Mouse (Mus musculus) naive thymus-derived CD4-positive, alpha-beta T cell, adult 2 months (primary cell): ENCODE results near the gene Hbs1l.

ENCODE experiments used
- DNase-seq: peaks from one replicate; pipeline ENCODE4 v3.0.0-alpha.2; 2011; ENCODE audit warnings: low read depth

Gene Hbs1l

DNA sequence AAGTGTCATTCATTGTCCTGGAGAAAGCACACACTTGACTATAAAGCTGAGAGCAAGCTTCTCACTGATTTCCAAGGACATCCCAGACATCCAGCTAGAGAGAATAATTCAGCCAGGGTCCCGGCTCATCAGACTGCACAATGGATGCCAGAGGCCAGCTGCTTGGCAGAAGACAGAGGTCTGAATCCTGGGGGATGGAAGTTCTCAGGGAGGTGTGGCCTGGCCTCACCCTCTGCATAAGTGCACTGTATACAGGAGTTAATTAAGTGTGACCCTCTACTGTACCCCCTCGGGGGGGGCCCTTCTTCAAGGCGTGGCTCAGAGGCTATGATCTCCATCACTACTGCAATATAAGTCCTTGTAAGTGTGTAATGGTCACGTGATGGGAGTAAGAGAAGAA lies 105.5 kb downstream of the Hbs1l start:
- no peak for DNase-seq

DNA sequence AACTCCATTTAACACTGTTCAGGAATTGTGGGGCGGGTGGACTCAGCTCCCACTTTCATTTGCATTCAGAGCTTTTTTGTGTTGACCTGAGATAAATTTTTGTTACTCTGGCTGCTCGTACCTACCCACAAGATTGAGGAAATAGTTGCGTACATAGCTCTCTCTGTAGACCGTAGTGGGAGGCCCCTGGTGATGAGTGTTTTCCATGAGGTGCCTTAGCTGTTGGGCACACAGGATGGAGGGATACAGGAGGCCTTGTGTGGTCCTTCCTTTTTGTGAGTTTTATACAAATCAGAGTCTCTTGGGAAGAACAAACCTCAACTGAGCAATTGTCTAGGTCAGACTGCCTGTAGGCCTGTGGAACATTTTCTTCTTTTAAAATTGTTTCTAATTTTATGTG lies 109.0 kb downstream of the Hbs1l start:
- DNase-seq, result no peak

DNA sequence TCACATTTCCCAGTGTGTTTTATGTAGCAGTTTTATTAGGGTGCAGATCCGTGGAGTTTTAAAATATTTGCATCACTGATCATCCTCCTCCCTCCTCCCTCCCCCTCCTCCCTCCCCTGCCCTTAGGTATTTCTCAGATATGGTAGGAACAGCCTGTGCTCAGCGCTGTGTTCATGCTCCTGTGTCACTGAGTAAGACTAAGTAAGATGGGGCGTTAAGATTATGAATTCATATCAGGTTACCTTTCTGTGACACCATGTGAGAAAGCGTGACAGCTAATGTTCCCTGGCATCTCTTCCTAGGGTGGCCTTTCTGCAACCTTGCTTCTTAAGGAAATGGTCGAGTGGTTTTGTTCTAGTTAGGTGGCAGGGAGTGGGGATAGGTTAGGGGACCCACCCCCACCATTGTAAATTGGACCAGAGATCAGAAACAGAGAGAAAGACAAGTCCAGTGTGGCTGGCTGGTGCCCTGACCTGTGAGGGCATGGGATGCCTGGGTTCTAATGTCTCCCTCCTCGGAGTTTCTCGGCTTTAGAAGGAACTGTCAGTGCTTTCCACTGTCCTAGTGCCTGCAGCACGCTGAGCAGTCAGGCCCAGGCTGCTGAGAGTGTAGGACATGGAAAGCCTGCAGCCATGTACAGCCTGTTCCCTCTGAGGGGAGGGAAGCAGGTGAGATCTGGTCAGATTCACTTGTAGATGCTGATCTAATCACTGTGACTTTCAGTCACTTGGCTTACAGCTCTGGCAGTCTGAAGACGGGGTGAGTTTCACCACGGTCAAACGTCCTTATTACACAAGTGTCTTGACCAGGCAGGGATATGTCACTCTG lies 110.1 kb downstream of the Hbs1l start:
- no peak for DNase-seq

GRCm38 (mm10) chr10:21410711-21411110 lies 114.9 kb downstream of the Hbs1l start:
- DNase-seq, result no peak

DNA sequence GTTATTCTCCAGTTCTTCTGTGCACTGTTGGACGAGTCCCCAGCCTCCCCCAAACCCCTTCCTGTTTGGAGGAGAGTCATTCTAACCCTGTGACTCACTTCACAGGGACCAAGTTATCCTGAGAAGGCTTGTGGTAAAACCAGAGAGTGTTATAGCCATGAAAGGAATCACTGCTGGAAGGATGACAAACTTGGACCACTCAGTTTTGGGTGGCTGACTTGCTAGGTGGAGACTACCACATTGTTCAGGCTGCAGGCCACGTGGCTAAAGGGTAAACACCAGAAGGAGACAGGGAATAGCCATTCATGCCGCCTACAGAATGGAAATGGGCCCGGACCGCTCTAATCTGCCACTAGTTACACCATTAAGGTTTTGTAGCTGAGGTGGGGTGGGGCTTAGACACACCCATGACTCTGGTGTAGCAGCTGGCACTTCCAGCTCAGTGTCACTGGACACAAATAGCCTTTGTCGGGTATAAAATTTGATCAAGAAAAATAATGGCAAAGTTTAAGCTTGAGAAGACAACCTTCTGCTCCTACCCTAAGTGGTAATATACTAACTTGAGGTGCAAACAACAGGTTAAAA lies 115.9 kb downstream of the Hbs1l start:
- DNase-seq, result no peak

GRCm38 (mm10) chr10:21415031-21415430 lies 119.3 kb downstream of the Hbs1l start:
- no peak for DNase-seq

DNA sequence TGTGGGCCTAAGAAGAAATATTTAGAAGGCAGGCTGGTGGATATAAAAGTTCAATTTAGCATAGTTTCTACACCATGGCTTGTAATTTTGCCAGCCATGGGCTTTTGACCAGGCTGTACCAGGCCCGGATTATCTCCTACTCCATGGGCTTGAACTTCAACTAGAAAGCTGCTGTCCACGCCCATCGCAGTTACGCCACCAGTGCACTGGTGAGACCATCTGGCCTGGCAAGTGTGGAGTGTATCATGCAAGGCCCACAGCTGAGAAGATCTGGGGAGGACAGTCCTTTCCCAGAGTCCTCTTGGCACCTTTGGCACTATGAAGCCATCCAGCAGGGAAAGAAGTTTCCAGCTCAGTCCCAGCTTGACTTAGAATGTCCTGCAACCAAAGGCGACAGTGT lies 120.4 kb downstream of the Hbs1l start:
- no peak for DNase-seq
